Mouse (Mus musculus): ENCODE results near the gene Retreg1. TPM values are rescaled to one million over a fixed set of nuclear protein-coding genes. Genes with fewer than 3 reads are reported as not detected.
"Not testable (repeated sequence)": the region's sequence is repeated elsewhere in the genome, so short reads cannot be mapped to it uniquely, and the experiment has no call there.

Gene Retreg1
- total RNA-seq, 2 experiments from 2014 or later = 128 to 214 TPM

DNA sequence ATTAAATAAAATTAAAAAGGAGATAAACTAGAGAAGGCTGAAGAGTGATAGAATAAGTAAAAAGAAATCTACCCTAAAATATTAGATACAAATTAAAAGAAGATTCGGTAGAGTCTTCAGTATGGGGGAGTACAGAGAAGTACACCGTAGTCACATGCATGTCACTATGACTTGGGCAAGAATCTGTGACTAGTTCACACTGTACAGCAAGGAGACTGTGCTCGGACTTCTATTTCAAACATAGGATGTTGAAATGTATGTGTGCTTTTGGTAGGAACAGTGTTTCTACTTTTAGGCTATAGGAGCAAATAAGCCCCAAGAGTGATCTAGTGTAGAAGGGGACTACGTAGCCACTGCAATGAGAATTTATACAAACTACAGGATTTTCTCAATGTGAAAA, 131.4 kb downstream of the Retreg1 start:
- intact Hi-C loops (cut with DNase I) = no loop called here

DNA sequence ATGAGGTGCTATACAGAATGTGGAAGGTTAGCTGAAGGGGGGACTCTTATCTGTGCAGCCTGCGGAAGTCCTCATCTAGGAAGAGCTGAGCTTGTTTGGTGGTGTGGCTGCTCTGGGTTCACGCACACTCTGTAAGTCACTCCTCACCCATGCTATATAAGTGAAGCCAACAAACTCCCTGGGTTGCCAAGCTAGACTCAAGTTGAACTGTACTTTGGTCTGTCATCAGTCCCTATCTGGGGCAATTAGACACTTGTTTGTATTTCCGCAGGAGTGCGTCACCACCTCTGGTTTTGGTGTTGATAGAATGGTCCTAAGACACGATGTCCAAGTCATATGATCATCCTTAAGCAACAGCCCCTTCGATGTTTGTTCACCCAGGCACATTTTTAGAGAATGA, 132.8 kb downstream of the Retreg1 start:
- intact Hi-C loops (cut with DNase I) = no loop called here
- DNase-seq = no peak

More for the DNA sequence above, 131.4 kb downstream of the Retreg1 start:
- no peak for DNase-seq

DNA sequence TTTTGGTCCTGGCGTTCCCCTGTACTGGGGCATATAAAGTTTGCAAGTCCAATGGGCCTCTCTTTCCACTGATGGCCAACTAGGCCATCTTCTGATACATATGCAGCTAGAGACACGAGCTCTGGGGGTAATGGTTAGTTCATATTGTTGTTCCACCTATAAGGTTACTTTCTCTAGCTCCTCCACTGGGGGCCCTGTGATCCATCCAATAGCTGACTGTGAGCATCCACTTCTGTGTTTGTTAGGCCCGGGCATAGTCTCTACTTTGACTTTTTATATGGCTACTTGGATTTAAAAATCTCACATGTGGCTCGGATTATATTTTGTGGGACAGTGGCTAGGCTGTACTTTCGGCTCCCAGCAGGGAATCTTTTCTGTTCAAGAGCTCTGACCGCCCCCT, 140.6 kb downstream of the Retreg1 start:
- intact Hi-C loops (cut with DNase I) = not testable (repeated sequence)

DNA sequence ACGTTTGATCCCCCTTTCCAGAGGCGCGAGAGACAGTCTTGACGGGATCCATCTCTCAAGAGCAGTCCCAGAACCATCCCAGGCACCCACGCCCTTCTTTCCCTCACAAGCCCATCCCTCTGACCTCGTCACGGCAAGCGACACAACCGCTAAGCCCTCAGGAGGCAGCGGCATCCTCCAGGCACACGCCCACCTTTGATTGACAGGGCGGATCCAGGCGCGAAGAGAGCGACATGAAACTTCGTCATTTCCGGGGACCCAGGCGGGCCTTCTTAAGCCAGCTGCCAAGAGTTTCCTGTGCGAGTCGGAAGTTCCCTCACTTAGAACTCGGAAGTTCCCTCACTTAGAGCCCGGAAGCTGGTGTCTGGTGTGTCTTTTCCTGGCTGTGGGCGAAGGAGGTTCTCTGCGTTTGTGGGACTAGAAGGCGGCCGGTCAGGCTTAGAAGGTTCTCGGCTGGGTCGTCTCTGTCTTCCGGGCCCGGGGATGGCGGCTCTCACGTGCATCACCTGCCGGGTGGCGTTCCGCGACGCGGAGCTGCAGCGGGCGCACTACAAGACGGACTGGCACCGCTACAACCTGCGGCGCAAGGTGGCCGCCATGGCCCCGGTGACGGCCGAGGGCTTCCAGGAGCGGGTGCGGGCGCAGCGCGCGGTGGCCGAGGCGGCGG, 141.2 kb downstream of the Retreg1 start, which contains the start of gene Zfp622:
Gene Zfp622 (plus strand): TSS at position 300 of the 667 bp plus-strand sequence.
- intact Hi-C loops (cut with DNase I) = no loop called here
- DNase-seq = peak; percentile 87 to 93

More for the DNA sequence above, 140.6 kb downstream of the Retreg1 start:
- DNase-seq = not testable (repeated sequence)

DNA sequence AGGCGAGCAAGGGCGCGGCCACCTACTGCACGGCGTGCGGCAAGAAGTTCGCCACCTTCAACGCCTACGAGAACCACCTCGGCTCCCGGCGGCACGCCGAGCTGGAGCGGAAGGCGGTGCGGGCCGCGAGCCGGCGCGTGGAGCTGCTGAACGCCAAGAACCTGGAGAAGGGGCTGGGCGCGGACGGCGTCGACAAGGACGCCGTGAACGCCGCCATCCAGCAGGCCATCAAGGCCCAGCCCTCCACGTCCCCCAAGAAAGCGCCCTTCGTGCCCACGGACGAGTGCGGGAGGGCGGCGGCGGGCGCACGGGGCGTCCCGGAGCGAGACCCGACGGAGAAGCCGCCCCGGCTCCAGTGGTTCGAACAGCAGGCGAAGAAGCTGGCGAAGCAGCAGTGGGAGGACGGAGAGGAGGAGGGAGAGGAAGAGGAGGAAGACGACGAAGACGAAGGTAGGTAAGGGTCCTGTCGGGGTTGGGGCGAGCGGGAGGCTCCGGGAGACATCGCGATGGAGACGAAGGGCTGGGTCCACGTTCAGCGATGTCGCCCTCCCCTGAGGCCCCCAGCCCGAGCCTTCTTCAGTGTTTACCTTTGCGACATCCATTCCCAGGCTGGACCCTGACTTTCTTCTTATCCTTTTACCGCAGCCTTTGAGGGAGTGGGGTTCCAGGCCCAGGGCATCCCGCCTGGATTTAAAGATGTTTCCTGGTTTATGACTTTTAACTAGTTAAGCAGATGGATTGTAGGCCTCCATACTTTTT, 141.9 kb downstream of the Retreg1 start:
- intact Hi-C loops (cut with DNase I) = no loop called here
- no peak for DNase-seq

DNA sequence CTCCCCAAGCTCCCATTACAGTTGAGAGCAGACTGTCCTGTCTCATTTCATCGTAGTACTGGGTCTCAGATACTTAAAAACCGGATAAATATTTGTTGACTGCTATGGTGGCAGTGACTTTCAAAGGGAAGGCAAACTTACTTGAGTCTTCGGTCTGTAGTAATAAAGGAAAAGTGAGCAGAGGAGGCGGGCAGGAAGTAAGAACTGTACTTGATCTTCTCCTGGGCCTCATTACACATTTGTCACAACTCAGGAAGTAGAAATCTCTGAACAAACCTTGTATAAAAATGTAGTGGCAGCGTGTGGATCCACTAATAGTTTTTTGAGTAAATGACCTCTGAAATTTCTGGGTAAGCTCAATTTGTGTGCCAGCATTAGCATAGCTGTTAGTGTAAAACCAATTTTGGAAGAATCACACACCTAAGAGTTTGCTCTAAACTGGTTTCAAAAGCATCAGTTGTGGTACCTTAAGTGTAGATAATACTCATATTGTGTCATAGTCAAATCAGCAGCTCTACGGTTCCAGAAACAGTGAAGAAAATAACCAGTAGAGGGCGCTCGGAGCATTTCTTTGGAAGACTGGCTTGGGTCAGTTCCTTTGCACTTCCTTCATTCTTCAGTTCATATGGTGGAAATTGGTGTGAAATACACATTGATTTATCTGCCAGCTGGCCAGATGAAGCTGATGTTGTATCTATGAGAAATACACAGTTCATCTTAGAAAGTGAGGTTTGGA, 150.2 kb downstream of the Retreg1 start:
- intact Hi-C loops (cut with DNase I) = no loop called here
- no peak for DNase-seq

DNA sequence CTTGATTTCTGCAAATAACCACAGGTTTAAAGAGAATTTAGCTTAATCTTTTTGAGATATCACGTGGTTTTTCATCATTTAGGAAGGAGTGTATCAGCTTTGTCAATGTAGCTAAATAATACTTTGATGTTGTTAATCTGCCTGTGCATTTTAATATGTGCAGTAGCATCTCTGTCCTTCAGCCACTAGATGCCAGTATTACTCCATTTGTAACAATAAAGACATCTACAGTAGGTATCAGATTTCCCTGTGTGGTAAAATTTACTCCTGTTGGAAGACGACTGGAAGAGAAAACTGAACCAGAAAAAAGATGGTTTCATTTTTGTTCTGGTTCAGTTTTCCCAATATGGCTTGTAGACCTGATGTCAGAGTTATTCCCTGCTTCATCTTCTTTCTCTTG, 152.5 kb downstream of the Retreg1 start:
- intact Hi-C loops (cut with DNase I) = loop anchor here (5.0 kb wide), 1 partner anchor 327 kb away; no protein-coding TSS in a partner anchor
- no peak for DNase-seq

DNA sequence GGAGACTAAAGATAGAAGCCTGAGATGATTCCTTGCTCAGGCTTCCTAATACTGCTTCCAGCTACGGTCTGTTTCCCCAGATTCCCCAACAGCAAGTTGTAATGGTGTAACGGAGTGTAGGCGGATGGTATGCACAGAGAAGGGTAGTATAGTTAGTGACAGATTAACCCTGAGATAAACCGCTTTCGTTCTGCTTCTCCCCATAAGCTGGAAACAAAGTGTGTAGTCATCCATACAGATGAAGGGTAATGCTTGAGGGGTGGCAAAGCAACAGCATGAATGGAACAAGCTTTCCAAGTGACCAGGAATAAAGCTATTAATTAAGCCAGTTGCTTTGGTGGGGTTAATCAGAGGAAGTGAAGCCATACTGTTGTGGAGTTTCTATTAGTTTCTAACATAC, 156.6 kb downstream of the Retreg1 start:
- intact Hi-C loops (cut with DNase I) = loop anchor here (5.0 kb wide), 1 partner anchor 323 kb away; no protein-coding TSS in a partner anchor

DNA sequence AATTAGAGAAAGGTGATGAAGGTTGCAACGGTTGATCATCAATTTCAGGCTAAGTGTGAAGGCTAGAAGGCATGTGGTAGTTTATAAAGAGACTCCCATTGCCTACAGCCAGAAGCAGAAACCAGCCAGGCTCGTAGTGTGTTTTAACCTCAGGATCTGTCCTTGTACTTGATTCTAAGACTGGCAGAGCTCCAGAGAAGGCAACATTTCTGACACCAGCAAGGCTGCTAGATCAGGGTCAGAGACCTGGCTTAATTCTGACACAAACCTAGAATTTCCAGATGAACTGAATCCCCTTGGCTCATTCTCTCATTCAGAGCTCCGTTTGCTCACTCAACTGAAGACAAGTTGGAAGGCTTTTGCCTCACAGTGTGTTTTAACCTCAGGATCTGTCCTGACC, 165.6 kb downstream of the Retreg1 start:
- intact Hi-C loops (cut with DNase I) = no loop called here

More for the DNA sequence above, 156.6 kb downstream of the Retreg1 start:
- not testable (repeated sequence) for DNase-seq

DNA sequence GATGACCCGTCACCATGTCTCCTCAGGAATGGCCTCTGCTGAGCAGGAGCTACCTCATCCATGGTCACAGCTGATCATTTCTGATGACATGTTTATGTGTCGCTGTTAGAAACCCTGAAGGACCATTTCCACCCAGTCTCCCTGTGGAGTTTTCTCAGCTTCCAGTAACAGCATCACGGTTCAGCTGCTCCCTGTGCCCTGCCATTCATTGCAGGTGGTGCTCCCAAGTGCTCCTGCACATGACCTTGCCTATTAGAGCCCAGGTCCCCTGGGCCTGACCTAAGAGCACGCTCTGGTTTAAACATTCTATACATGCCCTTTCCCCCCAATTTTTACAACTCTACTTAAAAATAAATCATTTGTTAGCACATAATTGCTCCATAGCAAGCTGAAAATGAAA, 169.9 kb downstream of the Retreg1 start:
- intact Hi-C loops (cut with DNase I) = no loop called here
- DNase-seq = no peak

More for the DNA sequence above, 165.6 kb downstream of the Retreg1 start:
- no peak for DNase-seq

DNA sequence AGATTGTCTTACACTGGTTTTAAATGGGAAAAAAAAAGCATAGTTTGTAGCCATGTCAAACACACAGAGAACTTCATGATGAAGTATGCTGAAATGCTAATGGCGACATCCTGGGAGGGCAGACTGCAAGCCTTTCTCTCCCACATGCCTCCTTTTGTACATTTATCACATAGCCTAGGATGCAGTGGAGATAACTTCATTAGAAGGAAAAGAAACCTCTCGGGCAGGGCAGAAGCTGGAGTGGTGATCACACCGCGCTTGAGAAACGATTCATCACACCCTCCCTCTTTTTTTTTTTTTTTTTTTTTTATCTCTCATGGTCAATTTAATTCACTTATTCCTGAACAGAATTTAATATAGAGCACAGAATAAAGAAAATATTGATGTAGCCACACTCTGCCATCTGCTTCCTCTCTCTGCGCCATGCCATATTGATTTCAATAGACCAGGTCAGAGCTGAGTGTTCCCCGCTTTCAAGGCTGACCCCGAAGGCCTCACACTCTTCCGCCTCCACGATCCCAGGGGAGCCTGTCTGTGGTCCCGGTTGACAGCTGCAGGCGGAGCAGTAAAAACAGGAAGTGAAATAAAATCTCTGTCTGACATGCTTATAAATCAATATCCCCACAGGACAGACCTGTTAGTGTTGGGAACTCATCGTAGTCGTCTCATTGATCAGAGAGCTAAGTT, 173.1 kb downstream of the Retreg1 start:
- intact Hi-C loops (cut with DNase I) = no loop called here
- DNase-seq = no peak

DNA sequence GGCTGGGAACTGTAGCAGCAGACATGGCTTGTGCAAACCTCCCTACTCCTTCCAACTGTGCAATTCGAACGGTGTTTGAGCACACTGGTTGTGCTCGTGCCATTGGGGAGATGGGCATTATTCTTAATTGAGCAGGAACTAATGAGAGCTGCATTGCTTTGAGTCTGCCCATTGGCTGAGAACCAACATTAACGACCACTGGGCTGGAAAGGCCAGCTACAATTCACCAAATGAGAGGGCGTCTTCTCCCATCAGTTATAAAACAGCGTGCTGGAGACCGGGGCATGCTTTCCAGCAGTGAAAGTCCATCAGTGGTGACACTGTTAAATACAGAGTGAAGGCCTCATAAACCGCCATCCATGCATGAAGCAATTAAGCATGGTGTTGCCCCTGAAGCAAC, 178.7 kb downstream of the Retreg1 start:
- intact Hi-C loops (cut with DNase I) = no loop called here

DNA sequence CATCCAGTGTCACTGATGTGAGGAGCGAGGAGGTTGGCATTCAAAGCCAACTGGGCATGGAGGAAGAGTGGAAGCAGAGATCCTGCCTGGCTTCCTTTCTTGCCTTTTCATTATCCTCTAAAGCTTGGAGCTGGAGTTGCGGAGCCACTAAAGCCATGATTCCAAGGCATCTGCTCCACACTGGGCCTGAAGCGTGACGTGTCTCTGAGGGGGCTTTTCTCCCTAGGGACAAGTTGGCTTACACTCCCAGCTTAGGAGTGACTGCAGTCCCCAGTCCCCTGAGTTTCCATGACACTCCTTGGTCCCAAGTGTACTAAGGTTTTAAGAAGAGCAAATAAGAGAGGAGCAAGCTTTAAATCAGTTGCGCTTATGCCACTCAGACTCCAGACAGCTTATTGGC, 179.7 kb downstream of the Retreg1 start:
- intact Hi-C loops (cut with DNase I) = no loop called here
- DNase-seq = no peak

More for the DNA sequence above, 178.7 kb downstream of the Retreg1 start:
- no peak for DNase-seq

Small RNA genes lying within 50 kb of the gene (microRNA-seq; reads per million reads assigned to microRNA genes)
- gene Mir7212 = 0.36 to 3.0 reads per million in 2 experiments

Other genes with a start within 250 kb of the Retreg1 start
- gene Myo10, start 220.7 kb upstream of the Retreg1 start, total RNA-seq (2021) = 10 to 100 TPM; 42.1 to 52.4 TPM
- gene Zfp622, start 141.2 kb downstream of the Retreg1 start, total RNA-seq (2021) = 10 to 100 TPM; 19.6 to 23.0 TPM